Mouse (Mus musculus): ENCODE measurements at regions not wholly inside any gene's neighbourhood (a gene's known extent, or its start where the extent isn't known, plus 50 kb on each side); places are given as distances from the start of the nearest gene placed in this dataset.

GRCm38 (mm10) chr11:32965418-32965817, 141.0 kb upstream of the Smim23 start:
- Histone ChIP-seq H3K9me3 (replicated peaks) (no peaks in the 10 kb centered on the region), H3K4me3 (no peak overlapping the region), H3K4me1 (no peaks in the 10 kb centered on the region), H3K36me3 (no peaks in the 10 kb centered on the region), H3K27me3 (replicated peaks) (no peaks in the 10 kb centered on the region), H3K4me2 (no peak overlapping the region), H3K9ac (no peak overlapping the region), H3K27ac (no peak overlapping the region)
- ATAC-seq, result no peak
- WGBS (ENCODE audit: insufficient replicate concordance), result 51% methylated on average over 2 of the region's 2 CpGs

GRCm38 (mm10) chr11:32963625-32964293, 139.4 kb upstream of the Smim23 start:
- ATAC-seq, result no peak
- no peak overlapping the region for H3K4me2 ChIP-seq

GRCm38 (mm10) chr11:32961600-32961999, 137.2 kb upstream of the Smim23 start:
- no peak overlapping the region for H3K27ac ChIP-seq
- no peak overlapping the region for H3K4me3 ChIP-seq
- ATAC-seq, result no peak
- 48% methylated on average over 3 of the region's 3 CpGs for WGBS (ENCODE audit: insufficient replicate concordance)
- H3K36me3 ChIP-seq, result no peaks in the 10 kb centered on the region
- no peaks in the 10 kb centered on the region for H3K27me3 ChIP-seq (replicated peaks)
- H3K9ac ChIP-seq, result no peak overlapping the region
- H3K4me2 ChIP-seq, result no peak overlapping the region
- H3K4me1 ChIP-seq, result no peaks in the 10 kb centered on the region
- H3K9me3 ChIP-seq (replicated peaks), result no peaks in the 10 kb centered on the region

More at GRCm38 (mm10) chr11:32963625-32964293, 139.4 kb upstream of the Smim23 start:
- Histone ChIP-seq H3K9me3 (replicated peaks) (no peaks in the 10 kb centered on the region), H3K4me1 (no peaks in the 10 kb centered on the region), H3K36me3 (no peaks in the 10 kb centered on the region), H3K9ac (no peak overlapping the region), H3K4me3 (no peak overlapping the region), H3K27me3 (replicated peaks) (no peaks in the 10 kb centered on the region), H3K27ac (no peak overlapping the region)
- 39% methylated on average over 6 of the region's 6 CpGs for WGBS (ENCODE audit: insufficient replicate concordance)

GRCm38 (mm10) chr11:32958961-32959360, 134.6 kb upstream of the Smim23 start:
- H3K4me3 ChIP-seq, result no peak overlapping the region
- H3K27me3 ChIP-seq (replicated peaks), result no peaks in the 10 kb centered on the region
- H3K4me1 ChIP-seq, result no peaks in the 10 kb centered on the region
- no peak for ATAC-seq
- H3K36me3 ChIP-seq, result no peaks in the 10 kb centered on the region
- 59% methylated on average over 5 of the region's 5 CpGs for WGBS (ENCODE audit: insufficient replicate concordance)
- no peak overlapping the region for H3K4me2 ChIP-seq
- H3K9me3 ChIP-seq (replicated peaks), result no peaks in the 10 kb centered on the region
- no peak overlapping the region for H3K9ac ChIP-seq
- no peak overlapping the region for H3K27ac ChIP-seq

GRCm38 (mm10) chr11:32956993-32957392, 132.6 kb upstream of the Smim23 start:
- Histone ChIP-seq H3K4me1 (no peaks in the 10 kb centered on the region), H3K4me3 (no peak overlapping the region), H3K27me3 (replicated peaks) (peaks cover 4% of the 10 kb centered on the region; the same call in 1 of the 2 replicates), H3K9me3 (replicated peaks) (no peaks in the 10 kb centered on the region), H3K36me3 (no peaks in the 10 kb centered on the region), H3K4me2 (no peak overlapping the region), H3K27ac (no peak overlapping the region), H3K9ac (no peak overlapping the region)
- WGBS (ENCODE audit: insufficient replicate concordance), result 22% methylated on average over 7 of the region's 7 CpGs
- no peak for ATAC-seq

- Histone ChIP-seq H3K4me3 (no peak overlapping the region), H3K4me2 (no peak overlapping the region), H3K27me3 (replicated peaks) (peaks cover 8% of the 10 kb centered on the region; the same call in 1 of the 2 replicates), H3K9me3 (replicated peaks) (no peaks in the 10 kb centered on the region), H3K9ac (no peak overlapping the region), H3K4me1 (no peaks in the 10 kb centered on the region), H3K27ac (no peak overlapping the region), H3K36me3 (no peaks in the 10 kb centered on the region)
- ATAC-seq, result no peak
These were observed 127.9 kb upstream of the Smim23 start for GRCm38 (mm10) chr11:32952271-32952670.

- Histone ChIP-seq H3K4me1 (no peaks in the 10 kb centered on the region), H3K4me3 (no peak overlapping the region), H3K27ac (no peak overlapping the region), H3K27me3 (replicated peaks) (peaks cover 5% of the 10 kb centered on the region; the same call in 1 of the 2 replicates), H3K36me3 (no peaks in the 10 kb centered on the region), H3K4me2 (no peak overlapping the region), H3K9ac (no peak overlapping the region), H3K9me3 (replicated peaks) (no peaks in the 10 kb centered on the region)
- WGBS (ENCODE audit: insufficient replicate concordance), result 71% methylated on average over 4 of the region's 4 CpGs
- ATAC-seq, result no peak
These were observed 123.7 kb upstream of the Smim23 start for GRCm38 (mm10) chr11:32948132-32948531.

GRCm38 (mm10) chr11:32946481-32947001, 122.1 kb upstream of the Smim23 start:
- H3K36me3 ChIP-seq, result no peaks in the 10 kb centered on the region
- WGBS (ENCODE audit: insufficient replicate concordance), result 16% methylated on average over 3 of the region's 3 CpGs
- no peak overlapping the region for H3K4me2 ChIP-seq
- no peaks in the 10 kb centered on the region for H3K9me3 ChIP-seq (replicated peaks)
- no peak overlapping the region for H3K4me3 ChIP-seq
- no peaks in the 10 kb centered on the region for H3K4me1 ChIP-seq
- ATAC-seq, result no peak
- no peak overlapping the region for H3K27ac ChIP-seq
- no peaks in the 10 kb centered on the region for H3K27me3 ChIP-seq (replicated peaks)
- H3K9ac ChIP-seq, result no peak overlapping the region

- no peak overlapping the region for H3K4me3 ChIP-seq
- 44% methylated on average over 2 of the region's 2 CpGs for WGBS (ENCODE audit: insufficient replicate concordance)
- H3K36me3 ChIP-seq, result no peaks in the 10 kb centered on the region
These were observed 120.7 kb upstream of the Smim23 start for GRCm38 (mm10) chr11:32945071-32945470.

GRCm38 (mm10) chr11:32941331-32942009, 117.1 kb upstream of the Smim23 start:
- WGBS (ENCODE audit: insufficient replicate concordance), result 51% methylated on average over 5 of the region's 5 CpGs
- no peaks in the 10 kb centered on the region for H3K9me3 ChIP-seq (replicated peaks)
- no peak overlapping the region for H3K4me2 ChIP-seq
- H3K4me1 ChIP-seq, result no peaks in the 10 kb centered on the region
- H3K27ac ChIP-seq, result no peak overlapping the region
- ATAC-seq, result no peak
- no peaks in the 10 kb centered on the region for H3K27me3 ChIP-seq (replicated peaks)
- H3K36me3 ChIP-seq, result no peaks in the 10 kb centered on the region
- H3K4me3 ChIP-seq, result no peak overlapping the region
- no peak overlapping the region for H3K9ac ChIP-seq

More at GRCm38 (mm10) chr11:32945071-32945470, 120.7 kb upstream of the Smim23 start:
- Histone ChIP-seq H3K27me3 (replicated peaks) (no peaks in the 10 kb centered on the region), H3K9ac (no peak overlapping the region), H3K4me1 (no peaks in the 10 kb centered on the region), H3K27ac (no peak overlapping the region), H3K9me3 (replicated peaks) (no peaks in the 10 kb centered on the region), H3K4me2 (no peak overlapping the region)
- ATAC-seq, result no peak

GRCm38 (mm10) chr11:32939102-32939501, 114.7 kb upstream of the Smim23 start:
- H3K4me2 ChIP-seq, result no peak overlapping the region
- no peaks in the 10 kb centered on the region for H3K4me1 ChIP-seq
- H3K4me3 ChIP-seq, result no peak overlapping the region
- H3K9ac ChIP-seq, result no peak overlapping the region
- WGBS (ENCODE audit: insufficient replicate concordance), result 56% methylated on average over 1 of the region's 1 CpGs
- H3K27me3 ChIP-seq (replicated peaks), result no peaks in the 10 kb centered on the region
- no peaks in the 10 kb centered on the region for H3K9me3 ChIP-seq (replicated peaks)
- no peak overlapping the region for H3K27ac ChIP-seq
- no peaks in the 10 kb centered on the region for H3K36me3 ChIP-seq
- no peak for ATAC-seq

GRCm38 (mm10) chr11:32937167-32937566, 112.8 kb upstream of the Smim23 start:
- no peak for ATAC-seq
- no peaks in the 10 kb centered on the region for H3K36me3 ChIP-seq
- H3K27ac ChIP-seq, result no peak overlapping the region
- H3K4me2 ChIP-seq, result no peak overlapping the region
- no peaks in the 10 kb centered on the region for H3K4me1 ChIP-seq
- no peak overlapping the region for H3K9ac ChIP-seq
- no peaks in the 10 kb centered on the region for H3K9me3 ChIP-seq (replicated peaks)
- WGBS (ENCODE audit: insufficient replicate concordance), result 23% methylated on average over 1 of the region's 1 CpGs
- no peaks in the 10 kb centered on the region; the same call in 1 of the 2 replicates for H3K27me3 ChIP-seq (replicated peaks)
- no peak overlapping the region for H3K4me3 ChIP-seq

Measured in liver, embryonic 12.5 days (tissue).